Mouse (Mus musculus): ENCODE measurements around the gene Cped1.
"Not testable (repeated sequence)": the region's sequence is repeated elsewhere in the genome, so short reads cannot be mapped to it uniquely, and the experiment has no call there.

Cped1 gene

DNA sequence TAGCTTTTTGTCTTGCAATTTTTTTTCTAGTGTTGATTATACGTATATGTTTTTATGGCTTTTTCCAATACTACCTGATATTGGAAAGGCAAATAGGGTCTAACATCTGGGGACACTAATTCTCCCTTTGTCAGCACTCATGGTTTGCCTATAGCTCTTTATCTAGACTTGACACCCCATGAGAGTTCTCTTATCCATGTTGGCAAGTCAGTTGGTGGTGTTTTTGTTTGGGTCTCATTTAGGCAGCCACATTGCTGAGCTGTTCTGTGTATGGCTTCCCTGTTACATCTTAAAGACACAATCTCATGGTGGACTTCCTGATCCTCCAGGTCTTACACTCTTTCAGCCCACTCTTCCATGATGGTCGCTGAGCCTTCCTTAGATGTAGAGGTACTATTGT lies 42.1 kb downstream of the Cped1 start:
- no peak for DNase-seq

GRCm38 (mm10) chr6:22030381-22030780 lies 44.7 kb downstream of the Cped1 start:
- no peak for DNase-seq

DNA sequence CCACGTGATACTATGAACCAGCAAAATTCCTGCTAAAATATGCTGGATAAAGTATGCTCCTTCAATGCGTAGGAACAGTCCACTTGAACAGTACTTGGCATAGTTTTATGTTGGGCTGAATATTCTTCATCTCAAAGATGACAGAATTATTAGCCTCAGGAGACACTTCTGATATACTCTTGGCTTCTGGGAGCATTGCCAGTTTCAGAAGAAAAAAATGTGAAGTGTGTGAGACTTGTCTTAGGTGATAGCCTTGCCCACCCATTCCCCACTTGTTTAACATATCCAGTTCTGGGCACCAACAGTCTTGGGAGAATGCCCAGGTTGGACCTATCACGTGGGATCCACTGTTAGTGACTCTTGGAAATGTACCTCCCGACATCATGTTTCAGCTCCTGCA lies 47.5 kb downstream of the Cped1 start:
- DNase-seq, result no peak

DNA sequence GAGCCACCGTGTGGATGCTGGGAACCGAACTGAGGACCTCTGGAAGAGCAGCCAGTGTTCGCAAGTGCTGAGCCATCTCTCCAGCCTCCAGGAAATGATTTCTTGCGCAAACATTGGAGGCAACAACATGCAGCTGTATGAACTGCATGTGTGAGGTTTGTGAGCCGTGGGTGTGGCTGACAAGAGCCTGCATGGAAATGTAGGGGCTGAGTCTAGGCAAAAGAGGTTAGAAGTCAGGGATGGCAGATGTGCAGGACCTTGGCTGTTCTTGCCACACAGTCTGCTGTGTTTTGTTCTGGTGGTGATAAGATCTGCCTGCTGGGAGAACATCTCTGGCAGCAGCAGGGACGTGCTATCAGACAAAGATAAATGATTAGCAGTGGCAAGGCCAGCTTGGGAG lies 49.7 kb downstream of the Cped1 start:
- no peak for DNase-seq

GRCm38 (mm10) chr6:22035895-22036294 lies 50.2 kb downstream of the Cped1 start:
- no peak for DNase-seq

GRCm38 (mm10) chr6:22036396-22036795 lies 50.7 kb downstream of the Cped1 start:
- no peak for DNase-seq

DNA sequence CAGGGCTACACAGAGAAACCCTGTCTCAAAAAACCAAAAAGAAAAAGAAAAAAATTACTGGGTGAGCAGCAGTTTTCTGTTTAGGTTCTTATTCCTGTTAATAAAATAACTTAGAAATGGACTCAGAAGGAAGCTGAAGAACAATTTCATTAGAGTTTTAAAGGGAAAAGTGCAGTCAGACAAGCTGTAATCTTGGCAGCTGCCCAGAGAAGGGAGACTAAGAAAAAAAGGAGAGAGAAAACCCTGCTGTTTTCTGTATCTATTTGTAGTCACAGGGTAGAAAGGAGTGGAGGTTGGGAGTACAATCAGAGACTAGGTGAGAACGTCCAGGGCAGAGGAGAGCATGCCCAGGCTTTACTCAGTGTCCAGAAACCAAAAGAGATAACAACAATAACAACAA lies 51.2 kb downstream of the Cped1 start:
- no peak for DNase-seq

DNA sequence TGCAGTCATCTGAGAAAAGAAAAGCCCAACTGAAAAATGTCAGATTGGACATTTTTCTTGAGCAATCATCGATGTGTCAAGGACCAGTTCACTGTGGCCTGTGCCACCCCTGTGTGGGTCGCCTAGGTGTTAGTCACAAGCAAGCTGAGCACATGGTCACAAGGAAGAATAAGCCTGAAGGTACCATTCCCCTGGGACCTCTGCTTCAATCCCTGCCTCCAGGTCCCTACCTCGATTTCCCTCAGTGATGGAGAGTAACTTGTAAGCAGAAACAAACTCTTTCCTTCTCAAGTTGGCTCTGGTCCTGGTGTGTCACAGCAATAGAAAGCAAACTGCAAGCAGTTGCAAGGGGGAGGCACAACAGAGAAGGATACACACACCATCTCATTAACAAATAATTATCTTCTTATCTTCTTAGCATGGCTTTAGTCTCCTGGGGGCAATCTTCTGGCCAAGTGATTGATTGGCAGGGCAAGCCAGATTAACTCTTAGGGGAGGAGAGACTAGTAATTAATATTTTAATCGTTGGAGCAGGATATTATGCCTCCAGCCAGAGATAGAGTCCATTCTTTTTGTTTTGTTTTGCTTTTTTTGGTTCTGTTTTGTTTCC lies 51.8 kb downstream of the Cped1 start:
- no peak for DNase-seq

DNA sequence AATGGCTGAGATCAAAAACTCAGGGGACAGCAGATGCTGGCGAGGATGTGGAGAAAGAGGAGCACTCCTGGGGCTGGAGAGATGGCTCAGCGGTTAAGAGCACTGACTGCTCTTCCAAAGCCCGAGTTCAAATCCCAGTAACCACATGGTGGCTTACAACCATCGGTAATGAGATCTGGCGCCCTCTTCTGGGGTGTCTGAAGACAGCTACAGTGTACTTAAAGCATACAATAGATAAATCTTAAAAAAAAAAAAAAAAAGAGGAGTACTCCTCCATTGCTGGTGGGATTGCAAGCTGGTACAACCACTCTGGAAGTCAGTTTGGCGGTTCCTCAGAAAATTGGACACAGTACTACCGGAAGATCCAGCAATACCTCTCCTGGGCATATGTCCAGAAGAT lies 54.0 kb downstream of the Cped1 start:
- not testable (repeated sequence) for DNase-seq

- DNase-seq, result no peak
These were observed 59.3 kb downstream of the Cped1 start for GRCm38 (mm10) chr6:22044880-22045605.

GRCm38 (mm10) chr6:22047101-22047500 lies 61.4 kb downstream of the Cped1 start:
- DNase-seq, result no peak

GRCm38 (mm10) chr6:22049093-22049492 lies 63.4 kb downstream of the Cped1 start:
- DNase-seq, result no peak

DNA sequence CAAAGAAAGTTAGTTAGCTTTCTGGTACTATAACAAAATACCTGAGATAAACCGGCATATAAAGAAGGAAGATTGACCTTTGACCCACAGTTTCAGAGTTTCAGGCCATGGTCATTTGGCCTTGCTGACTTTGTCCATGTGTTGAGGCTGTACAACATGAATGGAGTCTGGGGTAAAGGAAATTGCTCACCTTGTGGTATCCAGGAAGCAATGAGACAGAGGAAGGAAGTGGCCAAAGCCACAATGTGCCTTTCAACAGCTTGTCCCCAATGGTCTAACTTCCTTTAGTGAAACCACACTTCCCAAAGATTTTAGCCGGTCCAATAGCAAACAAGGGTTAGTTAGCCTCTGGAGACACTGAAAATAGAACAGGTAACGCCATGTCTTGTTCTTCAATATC lies 65.8 kb downstream of the Cped1 start:
- no peak for DNase-seq

GRCm38 (mm10) chr6:22053014-22053413 lies 67.3 kb downstream of the Cped1 start:
- no peak for DNase-seq

DNA sequence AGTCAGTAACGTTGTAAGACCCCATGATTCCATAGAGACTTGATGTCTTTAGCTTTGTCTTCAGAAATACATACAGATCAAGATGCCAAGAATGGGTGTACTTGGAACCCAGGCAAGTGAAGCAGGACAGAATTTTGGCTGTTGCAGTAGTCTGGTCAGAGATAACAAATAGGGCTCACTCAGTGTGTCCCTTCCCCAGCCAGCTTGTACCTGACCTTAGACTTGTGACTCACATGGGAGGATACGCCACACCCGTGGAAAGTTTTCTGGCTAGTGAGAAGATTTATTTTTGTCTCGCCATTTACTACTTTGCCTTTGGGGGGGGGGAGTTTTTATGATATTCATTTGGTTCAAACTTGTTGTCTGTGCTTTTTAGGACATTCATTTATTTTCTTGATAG lies 78.6 kb downstream of the Cped1 start:
- no peak for DNase-seq

DNA sequence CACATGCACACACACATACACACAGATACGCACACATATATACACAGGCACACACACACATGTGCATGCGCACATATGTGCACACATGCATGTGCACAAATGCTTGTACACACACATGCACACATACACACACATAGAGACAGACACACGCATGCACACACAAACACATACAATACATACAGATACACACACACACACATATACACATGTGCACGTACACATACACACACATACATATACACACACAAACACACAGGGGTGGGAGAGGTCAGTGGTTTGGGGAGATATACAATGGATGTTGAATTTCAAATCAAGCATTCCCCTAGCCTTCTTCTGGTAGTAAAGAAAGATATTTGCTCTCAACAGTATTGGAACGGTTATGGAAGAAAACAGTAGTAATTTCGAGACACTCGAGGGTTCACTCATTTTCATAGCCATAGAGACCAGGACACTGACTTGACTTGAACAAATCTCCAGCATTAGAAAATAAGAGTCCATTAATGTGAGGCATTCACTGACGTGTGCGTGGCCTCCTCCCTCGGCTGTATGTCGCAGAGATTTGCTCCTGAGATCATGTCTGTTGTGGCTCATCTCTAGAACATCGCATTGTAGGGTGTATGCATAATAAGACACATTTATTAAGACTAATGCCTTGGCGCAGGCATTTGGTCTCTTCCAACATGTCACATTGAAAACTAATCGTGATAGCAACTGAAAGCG lies 85.0 kb downstream of the Cped1 start:
- DNase-seq, result no peak

DNA sequence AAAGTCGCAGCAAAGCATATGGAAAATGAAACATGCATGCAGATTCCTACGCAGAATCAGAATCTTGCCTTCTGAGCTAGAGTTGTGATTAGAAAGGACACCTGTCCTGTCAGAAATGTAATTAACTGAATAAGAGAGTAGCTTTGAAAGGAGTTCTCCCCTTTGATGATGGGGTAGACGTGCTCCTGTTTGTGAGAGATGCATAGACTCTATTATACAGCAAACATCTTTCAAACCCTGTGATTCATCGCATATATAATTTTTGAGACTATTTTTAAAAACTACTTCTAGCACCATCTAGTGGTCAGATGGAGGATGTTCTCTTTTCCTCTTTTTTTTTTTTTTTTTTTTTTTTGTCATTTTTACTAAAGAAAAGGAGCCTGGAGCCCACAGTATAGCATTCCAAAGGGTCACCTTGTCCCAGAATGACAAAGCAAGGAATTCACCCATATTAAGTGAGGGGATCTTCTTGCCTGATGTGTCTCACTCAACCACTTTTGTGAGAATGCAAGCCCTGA lies 85.7 kb downstream of the Cped1 start:
- DNase-seq, result no peak

GRCm38 (mm10) chr6:22072737-22073136 lies 87.0 kb downstream of the Cped1 start:
- no peak for DNase-seq

DNA sequence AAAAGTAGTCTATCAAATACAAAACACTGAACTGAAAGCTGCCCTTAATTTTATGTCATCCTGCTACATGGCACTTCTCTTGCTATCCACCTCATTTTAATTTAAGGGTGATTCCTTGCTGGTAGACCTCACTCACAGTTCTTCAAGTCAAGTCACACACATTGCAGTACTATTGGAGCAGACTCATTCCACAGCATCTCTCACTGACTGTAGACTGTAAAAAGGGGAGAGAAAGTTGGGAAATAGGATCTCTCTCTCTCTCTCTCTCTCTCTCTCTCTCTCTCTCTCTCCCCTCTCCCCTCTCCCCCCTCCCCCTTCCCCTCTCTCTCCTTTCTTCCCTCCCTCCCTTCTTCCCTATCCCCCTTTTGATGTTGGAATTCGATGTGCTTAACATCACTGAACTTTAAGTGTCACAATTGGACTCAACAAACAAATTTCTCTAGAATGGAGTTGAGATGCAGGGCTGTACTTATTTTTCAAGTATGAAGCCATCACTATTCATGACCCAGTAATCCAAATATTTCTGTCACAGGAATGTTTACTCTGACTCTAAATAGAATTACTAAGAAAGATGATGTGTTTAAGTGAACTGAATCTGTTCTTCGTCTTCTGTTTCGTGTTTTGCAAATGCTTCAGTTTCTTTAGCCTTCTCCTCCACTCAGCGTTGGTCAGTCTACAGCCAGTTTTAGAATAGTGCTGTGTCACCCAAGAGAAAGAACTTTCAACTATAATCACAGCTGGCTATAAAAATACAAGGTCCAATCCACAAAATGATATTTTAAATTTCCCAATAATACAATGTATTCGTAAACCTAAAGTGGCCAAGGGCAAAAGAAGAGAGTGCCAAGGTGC lies 88.7 kb downstream of the Cped1 start:
- DNase-seq, result no peak

- no peak for DNase-seq
These were observed 93.1 kb downstream of the Cped1 start for GRCm38 (mm10) chr6:22078686-22079264.

DNA sequence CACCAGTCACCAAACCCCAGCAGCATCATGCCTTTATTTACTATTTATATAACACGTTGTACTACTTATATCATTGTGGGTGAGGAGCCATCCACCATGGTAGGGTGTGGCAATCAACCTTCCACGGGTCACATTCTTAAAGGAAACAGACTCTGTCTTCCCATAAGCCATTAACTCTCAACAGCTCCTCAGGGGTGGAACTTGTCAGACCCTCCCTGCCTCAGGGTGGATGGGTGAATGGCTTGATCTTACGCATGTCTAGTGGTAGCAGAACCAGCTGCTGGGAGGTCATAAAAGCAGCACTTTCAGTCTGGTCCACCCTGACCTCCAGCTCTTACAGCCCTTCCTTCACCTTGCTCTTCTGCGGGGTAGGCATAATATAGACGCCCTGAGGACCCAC lies 100.3 kb downstream of the Cped1 start:
- DNase-seq, result no peak

DNA sequence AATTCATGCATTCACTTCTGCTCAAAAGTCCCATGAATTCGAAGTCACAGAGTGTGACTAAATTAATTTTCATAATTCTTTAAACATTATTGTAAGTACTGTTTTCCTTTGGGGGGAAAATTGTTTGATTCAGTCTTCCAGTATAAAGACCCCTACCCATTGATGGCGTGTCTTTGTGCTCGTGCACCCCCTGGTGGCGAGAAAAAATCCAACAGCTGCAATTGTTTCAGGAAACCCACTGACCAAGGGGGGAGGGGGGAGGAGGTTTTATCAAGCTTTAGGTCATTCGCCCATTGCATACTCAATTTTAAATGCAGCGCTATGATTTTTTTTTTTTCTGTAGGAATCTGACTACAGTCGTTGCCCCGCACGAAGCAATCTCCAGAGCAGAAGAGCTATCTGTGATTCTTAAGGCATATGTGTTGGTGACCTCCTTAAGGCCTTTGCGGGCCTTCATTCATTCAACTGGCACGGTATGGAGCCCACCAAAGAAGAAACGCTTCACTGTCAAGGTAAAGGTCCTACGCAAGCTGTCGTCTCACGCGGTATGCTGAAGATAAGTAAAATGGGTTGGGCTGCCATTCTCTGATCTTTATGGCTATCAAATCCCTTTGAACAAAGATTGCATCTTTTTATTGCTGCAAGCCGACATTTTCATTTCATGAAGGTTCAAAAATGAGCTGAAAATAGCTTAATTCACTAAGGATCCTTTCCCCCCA lies 102.8 kb downstream of the Cped1 start:
- peak; percentile 72 for DNase-seq
